Mouse (Mus musculus): ENCODE measurements around the gene Cdhr5.

The Cdhr5 gene

GRCm38 (mm10) chr7:141222696-141223215 lies 53.8 kb downstream of the Cdhr5 start:
- DNase-seq (ENCODE audit: extremely low read depth, low read depth, low spot score), result no peak

DNA sequence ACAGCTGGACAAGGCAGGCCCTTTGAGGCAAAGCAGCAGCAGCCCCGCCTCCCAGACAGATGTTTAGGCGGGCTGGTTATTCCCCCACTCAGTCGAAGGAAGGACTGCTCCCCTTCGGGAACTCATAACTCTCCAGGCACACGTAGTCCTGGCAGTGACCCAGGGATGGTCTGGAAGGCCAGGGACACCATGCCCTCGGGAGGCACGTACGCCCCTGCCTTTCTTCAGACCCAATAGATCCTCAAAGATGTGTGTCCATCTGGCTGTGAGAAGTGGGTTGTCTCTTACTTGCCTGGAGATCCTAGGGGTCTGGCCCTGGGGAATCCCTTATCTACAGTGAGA lies 54.5 kb downstream of the Cdhr5 start:
- DNase-seq (ENCODE audit: extremely low read depth, low read depth, low spot score), result no peak

- DNase-seq (ENCODE audit: extremely low read depth, low read depth, low spot score), result no peak
Observed at GRCm38 (mm10) chr7:141221249-141222125, 55.1 kb downstream of the Cdhr5 start.

DNA sequence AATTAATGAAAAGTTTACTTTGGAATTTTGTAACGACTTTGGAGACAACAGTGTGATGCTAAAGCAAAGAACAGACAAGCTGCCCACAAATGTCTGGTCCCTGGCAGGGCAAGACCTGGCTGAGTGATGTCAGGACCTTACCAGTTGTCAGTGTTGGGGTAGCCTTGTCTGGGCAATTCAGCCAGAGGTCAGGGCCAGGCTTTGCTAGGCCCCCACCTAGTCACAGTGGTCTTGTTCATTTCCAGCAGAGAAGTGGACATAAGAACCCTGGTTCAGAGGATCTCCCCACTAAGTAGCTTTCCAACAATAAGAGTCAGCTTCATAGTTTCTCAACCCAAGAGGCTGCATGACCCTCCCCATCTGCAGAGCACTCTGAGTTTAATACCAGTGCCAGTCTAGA lies 56.2 kb downstream of the Cdhr5 start:
- no peak for DNase-seq (ENCODE audit: extremely low read depth, low read depth, low spot score)

- DNase-seq (ENCODE audit: extremely low read depth, low read depth, low spot score), result no peak
Observed at GRCm38 (mm10) chr7:141219558-141220099, 57.0 kb downstream of the Cdhr5 start.
